Mouse (Mus musculus) liver, adult 10 weeks (tissue): Measurements from ENCODE around the gene Obp2b. TPM values are rescaled to one million over a fixed set of nuclear protein-coding genes. Genes with fewer than 3 reads are reported as not detected.

Source experiments
- polyA plus RNA-seq: library from polyadenylated mRNA; stranded (reverse); fragments of 350-450 nt; fragmentation: Illumina TruSeq; extraction: RNeasy Lipid Tissue Mini Kit (QIAGEN cat#74804); gene quantifications from one replicate; pipeline ENCODE4 v1.2.3, GENCODE M21; 2014; ENCODE audit warnings: low read depth, low replicate concordance

The Obp2b gene
- not detected for polyA plus RNA-seq

DNA sequence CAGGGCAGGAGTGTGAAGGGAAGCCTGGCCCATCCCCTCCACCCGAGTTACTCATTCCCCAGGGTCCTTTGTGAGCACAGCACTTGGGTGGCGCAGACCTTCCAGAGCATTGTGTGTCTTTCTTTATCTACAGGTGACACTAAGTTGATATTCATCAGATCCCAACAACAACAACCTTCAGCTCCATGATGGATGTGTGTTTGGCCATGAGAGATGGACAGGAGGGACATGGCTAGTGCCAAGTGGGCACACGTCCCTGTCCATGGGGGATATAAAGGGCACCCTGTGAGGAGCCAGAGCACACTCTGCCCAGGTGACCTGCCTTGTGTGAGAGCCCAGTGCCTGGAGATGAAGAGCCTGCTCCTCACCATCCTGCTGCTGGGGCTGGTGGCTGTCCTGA is at the start of gene Obp2b:
TSS of gene Obp2b (plus strand) at position 301 of the 400 bp plus-strand sequence.

DNA sequence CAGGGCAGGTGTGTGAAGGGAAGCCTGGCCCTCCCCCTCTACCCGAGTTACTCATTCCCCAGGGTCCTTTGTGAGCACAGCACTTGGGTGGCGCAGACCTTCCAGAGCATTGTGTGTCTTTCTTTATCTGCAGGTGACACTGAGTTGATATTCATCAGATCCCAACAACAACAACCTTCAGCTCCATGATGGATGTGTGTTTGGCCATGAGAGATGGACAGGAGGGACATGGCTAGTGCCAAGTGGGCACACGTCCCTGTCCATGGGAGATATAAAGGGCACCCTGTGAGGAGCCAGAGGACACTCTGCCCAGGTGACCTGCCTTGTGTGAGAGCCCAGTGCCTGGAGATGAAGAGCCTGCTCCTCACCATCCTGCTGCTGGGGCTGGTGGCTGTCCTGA is 37.1 kb upstream of the Obp2b start, which contains the start of gene Obp2a:
TSS of gene Obp2a (plus strand) at position 301 of the 400 bp plus-strand sequence.

GRCm38 (mm10) chr2:25706643-25707481 is 29.9 kb upstream of the Obp2b start, which contains the start of gene Bmyc:
Gene Bmyc (plus strand): TSS chr2:25706739.

DNA sequence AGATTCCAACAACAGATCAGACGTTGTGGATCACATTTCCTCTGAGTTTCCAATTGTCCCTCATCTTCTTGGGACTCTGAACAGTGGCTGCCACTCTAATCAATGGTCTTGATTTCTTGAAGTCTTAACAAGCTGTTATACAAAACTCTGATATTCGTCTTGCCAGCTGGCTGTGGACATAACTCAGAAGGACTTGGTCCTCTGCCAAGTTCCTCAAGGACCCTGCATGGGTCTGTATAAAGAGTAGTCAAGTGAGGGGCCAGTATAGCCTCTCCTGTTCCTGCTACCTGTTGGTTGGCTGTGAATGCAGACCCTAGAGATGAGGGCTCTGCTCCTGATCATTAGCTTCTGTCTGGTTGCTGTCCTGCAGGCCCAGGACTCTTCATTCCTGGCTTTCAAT is 28.5 kb downstream of the Obp2b start, which contains the start of gene Lcn3:
TSS of gene Lcn3 (plus strand) at position 301 of the 400 bp plus-strand sequence.

DNA sequence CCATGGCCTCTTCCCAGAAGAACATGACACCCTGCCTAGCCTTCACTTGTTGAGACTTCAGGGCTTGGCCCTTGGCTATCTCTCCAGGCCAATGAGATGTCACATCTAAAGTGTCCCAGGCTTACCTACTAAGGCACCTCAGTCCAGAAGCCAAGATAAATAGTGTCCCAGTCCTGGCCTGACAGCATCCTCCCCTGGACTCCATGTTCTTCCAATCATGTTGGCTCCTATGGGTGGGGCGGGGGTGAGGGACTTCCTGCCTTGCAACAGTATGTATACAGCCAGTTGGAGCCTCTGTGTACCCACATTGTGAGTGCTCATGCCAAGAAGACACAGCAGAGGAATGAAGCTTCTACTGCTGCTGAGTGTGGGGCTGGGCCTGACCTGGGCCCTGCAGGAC is 39.9 kb downstream of the Obp2b start, which contains the start of gene Lcn11:
TSS of gene Lcn11 (plus strand) at position 301 of the 400 bp plus-strand sequence.

GRCm38 (mm10) chr2:25781957-25782356 is 45.1 kb downstream of the Obp2b start, which contains the start of gene Gm13539:
Gene Gm13539 (plus strand): TSS chr2:25782257.

Other genes with a start within 250 kb of the Obp2b start
- not detected for gene Lcn12, start 243.1 kb upstream of the Obp2b start, polyA plus RNA-seq
- gene Fbxw5, start 236.3 kb upstream of the Obp2b start, polyA plus RNA-seq = 1.9 TPM
- 156 TPM for gene C8g, start 235.3 kb upstream of the Obp2b start, polyA plus RNA-seq
- gene Traf2, start 190.1 kb upstream of the Obp2b start, polyA plus RNA-seq = 0.93 TPM
- 9.1 TPM for gene Edf1, start 179.2 kb upstream of the Obp2b start, polyA plus RNA-seq
- gene Mamdc4, start 162.2 kb upstream of the Obp2b start, polyA plus RNA-seq = not detected
- 3.5 TPM for gene Phpt1, start 161.8 kb upstream of the Obp2b start, polyA plus RNA-seq
- gene Ajm1, start 155.3 kb upstream of the Obp2b start, polyA plus RNA-seq = not detected
- gene Rabl6, start 128.5 kb upstream of the Obp2b start, polyA plus RNA-seq = 7.1 TPM
- not detected for gene Ccdc183, start 119.3 kb upstream of the Obp2b start, polyA plus RNA-seq
- 7.4 TPM for gene Tmem141, start 115.0 kb upstream of the Obp2b start, polyA plus RNA-seq
- gene Fcna, start 109.0 kb upstream of the Obp2b start, polyA plus RNA-seq = 34.9 TPM
- gene Lcn8, start 83.9 kb upstream of the Obp2b start, polyA plus RNA-seq = not detected
- not detected for gene Lcn5, start 79.1 kb upstream of the Obp2b start, polyA plus RNA-seq
- not detected for gene Lcn6, start 60.2 kb upstream of the Obp2b start, polyA plus RNA-seq
- not detected for gene Lcn10, start 54.3 kb upstream of the Obp2b start, polyA plus RNA-seq
- not detected for gene Obp2a, start 37.0 kb upstream of the Obp2b start, polyA plus RNA-seq
- gene Bmyc, start 30.3 kb upstream of the Obp2b start, polyA plus RNA-seq = 0.72 TPM
- not detected for gene Lcn3, start 28.6 kb downstream of the Obp2b start, polyA plus RNA-seq
- gene Lcn11, start 40.0 kb downstream of the Obp2b start, polyA plus RNA-seq = not detected
- gene Gm13539, start 45.2 kb downstream of the Obp2b start, polyA plus RNA-seq = not detected
- not detected for gene Glt6d1, start 78.8 kb downstream of the Obp2b start, polyA plus RNA-seq
- not detected for gene Lcn9, start 86.1 kb downstream of the Obp2b start, polyA plus RNA-seq
- not detected for gene Sohlh1, start 110.2 kb downstream of the Obp2b start, polyA plus RNA-seq
- gene Kcnt1, start 126.7 kb downstream of the Obp2b start, polyA plus RNA-seq = not detected
- gene Camsap1, start 246.3 kb downstream of the Obp2b start, polyA plus RNA-seq = 8.3 TPM